Mouse (Mus musculus): ENCODE measurements around the gene Fcgbp.
"Not testable (repeated sequence)": the region's sequence is repeated elsewhere in the genome, so short reads cannot be mapped to it uniquely, and the experiment has no call there.

The Fcgbp gene

GRCm38 (mm10) chr7:28151584-28152221, 80.7 kb downstream of the Fcgbp start:
- DNase-seq = no peak

- DNase-seq = not testable (repeated sequence)
These were observed 82.6 kb downstream of the Fcgbp start for GRCm38 (mm10) chr7:28153595-28153994.

GRCm38 (mm10) chr7:28159292-28159691, 88.3 kb downstream of the Fcgbp start:
- no peak for DNase-seq

- no peak for DNase-seq
These were observed 88.9 kb downstream of the Fcgbp start for GRCm38 (mm10) chr7:28159893-28160292.

- DNase-seq = no peak
These were observed 90.2 kb downstream of the Fcgbp start for GRCm38 (mm10) chr7:28161163-28161749.

GRCm38 (mm10) chr7:28165406-28165805, 94.4 kb downstream of the Fcgbp start:
- DNase-seq = no peak

- DNase-seq = peak; percentile 60
These were observed 97.5 kb downstream of the Fcgbp start for GRCm38 (mm10) chr7:28168320-28169115.

GRCm38 (mm10) chr7:28169489-28170422, 98.7 kb downstream of the Fcgbp start, which contains the start of gene Fbl:
Gene Fbl (plus strand): TSS chr7:28169710.
- DNase-seq = peak; percentile 88

All from cerebellum, adult 11-12 months (tissue).